Mouse (Mus musculus) B cell, adult (primary cell): ENCODE measurements around the gene Gmpr. TPM values are rescaled to one million over a fixed set of nuclear protein-coding genes. Genes with fewer than 3 reads are reported as not detected.

Experiments
- total RNA-seq: library from RNA; stranded (reverse); gene quantifications from 4 replicates; pipeline ENCODE4 v1.2.4, GENCODE M21; 2023; ENCODE audit not compliant: inconsistent age

Gene Gmpr
- 0.45 to 0.83 TPM in 2 of 4 replicates, not detected in the others for total RNA-seq

GRCm38 (mm10) chr13:45507274-45508229 lies at the start of gene Gmpr:
Gene Gmpr (plus strand): TSS chr13:45507444.

Other genes starting within 250 kb of the Gmpr start
- gene Mylip, start 117.7 kb upstream of the Gmpr start, total RNA-seq: 78.1 to 87.5 TPM (median 82.4 TPM) in 4 replicates